Mouse (Mus musculus): ENCODE results near the gene Rras. TPM values are rescaled to one million over a fixed set of nuclear protein-coding genes. Genes with fewer than 3 reads are reported as not detected.

The Rras gene
- polyA plus RNA-seq, 1 experiment from 2014 or later: 53.0 TPM

GRCm38 (mm10) chr7:45052181-45052861 is 34.6 kb downstream of the Rras start:
- H3K36me3 ChIP-seq (ENCODE audit: insufficient read depth, low read length): peaks cover 25% of the 10 kb centered on the region
- WGBS: under 1% methylated on average over 36 of the region's 38 CpGs
- H3K9me3 ChIP-seq (replicated peaks; ENCODE audit: low read length): no peaks in the 10 kb centered on the region
- H3K9ac ChIP-seq (ENCODE audit: low read depth, low read length): peak overlapping the region; percentile 90
- no peak for TF ChIP-seq CTCF (IDR thresholded peaks at IDR 0.05; ENCODE audit: low read depth)
- peak overlapping the region; percentile 98 for H3K27ac ChIP-seq
- 0 out of 2 replicates have a peak, but pooled peaks cover 10% of the 10 kb centered on the region for H3K4me1 ChIP-seq (replicated peaks; ENCODE audit: insufficient read depth, low read length)
- no peaks in the 10 kb centered on the region for H3K27me3 ChIP-seq (ENCODE audit: insufficient read depth, low read length)
- peak overlapping the region; percentile 69 for H3K4me3 ChIP-seq (replicated peaks; ENCODE audit: low read depth, low read length)
- no peak for ATAC-seq (replicated peaks; ENCODE audit: low FRiP score, low read depth)
- peak; percentile 42 for DNase-seq (ENCODE audit: low spot score)
- peak overlapping the region; percentile 95 for H3K4me2 ChIP-seq (ENCODE audit: low read length)

GRCm38 (mm10) chr7:45052862-45053116 is 35.0 kb downstream of the Rras start, which contains the start of gene Prr12:
Gene Prr12 (minus strand): TSS chr7:45052881.
- Histone ChIP-seq H3K27me3 (ENCODE audit: insufficient read depth, low read length) (no peaks in the 10 kb centered on the region), H3K4me2 (ENCODE audit: low read length) (peak within 1 kb of the TSS; percentile 95), H3K4me1 (replicated peaks; ENCODE audit: insufficient read depth, low read length) (0 out of 2 replicates have a peak, but pooled peaks cover 10% of the 10 kb centered on the region), H3K36me3 (ENCODE audit: insufficient read depth, low read length) (peaks cover 21% of the 10 kb centered on the region), H3K27ac (peak within 1 kb of the TSS; percentile 98), H3K9ac (ENCODE audit: low read depth, low read length) (peak within 1 kb of the TSS; percentile 90), H3K4me3 (replicated peaks; ENCODE audit: low read depth, low read length) (peak within 1 kb of the TSS; percentile 69), H3K9me3 (replicated peaks; ENCODE audit: low read length) (no peaks in the 10 kb centered on the region)
- DNase-seq (ENCODE audit: low spot score) (no peak), ATAC-seq (replicated peaks; ENCODE audit: low FRiP score, low read depth) (no peak)
- no peak for TF ChIP-seq CTCF (IDR thresholded peaks at IDR 0.05; ENCODE audit: low read depth)
- WGBS: 0% methylated on average over 10 of the region's 18 CpGs

GRCm38 (mm10) chr7:45053117-45053930 is 35.6 kb downstream of the Rras start:
- no peaks in the 10 kb centered on the region for H3K27me3 ChIP-seq (ENCODE audit: insufficient read depth, low read length)
- H3K4me3 ChIP-seq (replicated peaks; ENCODE audit: low read depth, low read length): peak overlapping the region; percentile 69
- peaks cover 15% of the 10 kb centered on the region for H3K36me3 ChIP-seq (ENCODE audit: insufficient read depth, low read length)
- H3K27ac ChIP-seq: peak overlapping the region; percentile 98
- ATAC-seq (replicated peaks; ENCODE audit: low FRiP score, low read depth) (peak; percentile 26), DNase-seq (ENCODE audit: low spot score) (peak; percentile 87)
- peak overlapping the region; percentile 90 for H3K9ac ChIP-seq (ENCODE audit: low read depth, low read length)
- H3K4me2 ChIP-seq (ENCODE audit: low read length): peak overlapping the region; percentile 95
- WGBS: 0% methylated on average over 38 of the region's 59 CpGs
- H3K9me3 ChIP-seq (replicated peaks; ENCODE audit: low read length): no peaks in the 10 kb centered on the region
- H3K4me1 ChIP-seq (replicated peaks; ENCODE audit: insufficient read depth, low read length): 0 out of 2 replicates have a peak, but pooled peaks cover 10% of the 10 kb centered on the region
- no peak for TF ChIP-seq CTCF (IDR thresholded peaks at IDR 0.05; ENCODE audit: low read depth)

- no peaks in the 10 kb centered on the region for H3K27me3 ChIP-seq (ENCODE audit: insufficient read depth, low read length)
- WGBS: under 1% methylated on average over 33 of the region's 33 CpGs
- DNase-seq (ENCODE audit: low spot score) (peak; percentile 99), ATAC-seq (replicated peaks; ENCODE audit: low FRiP score, low read depth) (peak; percentile 95)
- peak overlapping the region; percentile 90 for H3K9ac ChIP-seq (ENCODE audit: low read depth, low read length)
- peak overlapping the region; percentile 69 for H3K4me3 ChIP-seq (replicated peaks; ENCODE audit: low read depth, low read length)
- H3K4me2 ChIP-seq (ENCODE audit: low read length): peak overlapping the region; percentile 95
- peak overlapping the region; percentile 98 for H3K27ac ChIP-seq
- TF ChIP-seq CTCF (IDR thresholded peaks at IDR 0.05; ENCODE audit: low read depth): no peak
- no peaks in the 10 kb centered on the region for H3K9me3 ChIP-seq (replicated peaks; ENCODE audit: low read length)
- H3K36me3 ChIP-seq (ENCODE audit: insufficient read depth, low read length): peaks cover 9% of the 10 kb centered on the region
- H3K4me1 ChIP-seq (replicated peaks; ENCODE audit: insufficient read depth, low read length): 0 out of 2 replicates have a peak, but pooled peaks cover 10% of the 10 kb centered on the region
Observed at GRCm38 (mm10) chr7:45053931-45054510, 36.3 kb downstream of the Rras start.

- no peak overlapping the region for H3K27ac ChIP-seq
- 68% methylated on average over 14 of the region's 14 CpGs for WGBS
- ATAC-seq (replicated peaks; ENCODE audit: low FRiP score, low read depth): no peak
- no peak overlapping the region for H3K9ac ChIP-seq (ENCODE audit: low read depth, low read length)
- H3K4me3 ChIP-seq (replicated peaks; ENCODE audit: low read depth, low read length): no peak overlapping the region
- H3K36me3 ChIP-seq (ENCODE audit: insufficient read depth, low read length): no peaks in the 10 kb centered on the region
- DNase-seq (ENCODE audit: low spot score): no peak
- H3K9me3 ChIP-seq (replicated peaks; ENCODE audit: low read length): no peaks in the 10 kb centered on the region
- peaks cover 13% of the 10 kb centered on the region; the same call in 1 of the 2 replicates for H3K4me1 ChIP-seq (replicated peaks; ENCODE audit: insufficient read depth, low read length)
- no peak for TF ChIP-seq CTCF (IDR thresholded peaks at IDR 0.05; ENCODE audit: low read depth)
- no peaks in the 10 kb centered on the region for H3K27me3 ChIP-seq (ENCODE audit: insufficient read depth, low read length)
- no peak overlapping the region for H3K4me2 ChIP-seq (ENCODE audit: low read length)
Observed at GRCm38 (mm10) chr7:45056329-45056971, 38.7 kb downstream of the Rras start.

GRCm38 (mm10) chr7:45056972-45057348 is 39.2 kb downstream of the Rras start:
- no peak for ATAC-seq (replicated peaks; ENCODE audit: low FRiP score, low read depth)
- H3K4me3 ChIP-seq (replicated peaks; ENCODE audit: low read depth, low read length): no peak overlapping the region
- no peak overlapping the region for H3K4me2 ChIP-seq (ENCODE audit: low read length)
- H3K36me3 ChIP-seq (ENCODE audit: insufficient read depth, low read length): no peaks in the 10 kb centered on the region
- TF ChIP-seq CTCF (IDR thresholded peaks at IDR 0.05; ENCODE audit: low read depth): no peak
- no peaks in the 10 kb centered on the region for H3K9me3 ChIP-seq (replicated peaks; ENCODE audit: low read length)
- DNase-seq (ENCODE audit: low spot score): no peak
- no peaks in the 10 kb centered on the region for H3K27me3 ChIP-seq (ENCODE audit: insufficient read depth, low read length)
- H3K9ac ChIP-seq (ENCODE audit: low read depth, low read length): no peak overlapping the region
- no peak overlapping the region for H3K27ac ChIP-seq
- H3K4me1 ChIP-seq (replicated peaks; ENCODE audit: insufficient read depth, low read length): peaks cover 8% of the 10 kb centered on the region; the same call in 1 of the 2 replicates

All from kidney, postnatal 0 days (tissue).